ENCODE assay signal across 11 mouse cellular contexts in the genomic region with DNA sequence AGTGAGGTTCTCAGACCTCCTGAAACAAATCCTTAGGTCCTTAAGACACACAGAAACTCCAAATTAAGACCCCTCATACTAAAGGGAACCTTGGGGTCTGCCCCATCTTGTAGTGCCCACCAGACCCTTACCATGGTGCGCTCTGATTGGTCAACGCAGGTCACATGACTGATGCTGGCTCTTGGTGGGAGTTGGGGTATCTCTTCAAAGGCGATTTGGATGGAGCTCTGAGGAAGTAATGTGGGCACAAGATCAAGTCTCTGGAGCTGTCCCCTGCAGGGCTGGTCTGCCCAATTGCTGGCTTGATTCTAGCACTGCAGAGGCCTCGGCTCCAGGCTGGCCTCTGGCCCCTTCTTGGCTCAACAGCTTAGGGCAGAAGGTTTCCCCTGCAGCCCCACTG. TPM values are rescaled to one million over a fixed set of nuclear protein-coding genes. Genes with fewer than 3 reads are reported as not detected.
DNase-seq lines count a peak whose midpoint lies in the region; ATAC-seq and TF ChIP-seq lines count a peak whose summit lies in the region.
"Had no signal": no experiment of that assay in that cellular context is flagged by ENCODE, and none has a peak within 500 bp of the region (broad histone marks: within the 10 kb centered on the region; RNA-seq: fewer than 3 reads in every experiment).

No protein-coding gene starts in this region.

- no peaks in the 10 kb centered on the region for H3K9me3 ChIP-seq in hindbrain, embryonic 13.5 days
- H3K9me3 ChIP-seq in hindbrain, embryonic 12.5 days (replicated peaks), result no peaks in the 10 kb centered on the region
- H3K9me3 ChIP-seq in intestine, embryonic 15.5 days, result no peaks in the 10 kb centered on the region
- H3K9me3 ChIP-seq in midbrain, embryonic 13.5 days, result no peaks in the 10 kb centered on the region
- H3K9me3 ChIP-seq: stomach, embryonic 15.5 days had no signal

- peaks cover 23% of the 10 kb centered on the region for H3K4me1 ChIP-seq in cerebellum, adult 2 months (ENCODE audit: control insufficient read depth, insufficient read depth, low read length)
- peaks cover 47% of the 10 kb centered on the region for H3K4me1 ChIP-seq in hindbrain, embryonic 13.5 days (replicated peaks)
- peaks cover 31% of the 10 kb centered on the region for H3K4me1 ChIP-seq in hindbrain, embryonic 12.5 days
- H3K4me1 ChIP-seq in intestine, embryonic 15.5 days (replicated peaks), result peaks cover 25% of the 10 kb centered on the region
- H3K4me1 ChIP-seq in midbrain, embryonic 13.5 days (replicated peaks), result peaks cover 33% of the 10 kb centered on the region

- H3K27ac ChIP-seq in cerebellum, adult 2 months (ENCODE audit: insufficient read depth, low read length), result no peak overlapping the region
- H3K27ac ChIP-seq in hindbrain, embryonic 13.5 days, result no peak overlapping the region
- no peak overlapping the region for H3K27ac ChIP-seq in hindbrain, embryonic 12.5 days
- no peak overlapping the region for H3K27ac ChIP-seq in intestine, embryonic 15.5 days
- H3K27ac ChIP-seq in midbrain, embryonic 13.5 days, result no peak overlapping the region
- H3K27ac ChIP-seq: stomach, embryonic 15.5 days had no signal

- DNase-seq in cerebellum, adult 2 months, result no peak
- no peak for DNase-seq in cerebellum, adult 9-11 months
- no peak for DNase-seq in urinary bladder, adult 18-20 months (ENCODE audit: low spot score in 2 of 2)
- DNase-seq in kidney, adult 18-20 months, result no peak
- DNase-seq: kidney, adult 8-10 months; lung, postnatal 36 days had no signal

- H3K9ac ChIP-seq in hindbrain, embryonic 13.5 days, result peak overlapping the region; percentile 98; the same call in 1 of the 2 replicates
- H3K9ac ChIP-seq in hindbrain, embryonic 12.5 days, result no peak overlapping the region
- H3K9ac ChIP-seq in intestine, embryonic 15.5 days, result no peak overlapping the region
- H3K9ac ChIP-seq in midbrain, embryonic 13.5 days (replicated peaks), result peak overlapping the region; percentile 98; the same call in 1 of the 2 replicates
- H3K9ac ChIP-seq: stomach, embryonic 15.5 days had no signal

- H3K4me2 ChIP-seq in hindbrain, embryonic 13.5 days, result peak overlapping the region; percentile 94
- H3K4me2 ChIP-seq in hindbrain, embryonic 12.5 days (replicated peaks), result no peak overlapping the region
- H3K4me2 ChIP-seq in intestine, embryonic 15.5 days (replicated peaks), result peak overlapping the region; percentile 86; the same call in 1 of the 2 replicates
- peak overlapping the region; percentile 93 for H3K4me2 ChIP-seq in midbrain, embryonic 13.5 days (replicated peaks)

- peaks cover 50% of the 10 kb centered on the region for H3K36me3 ChIP-seq in hindbrain, embryonic 13.5 days
- peaks cover 44% of the 10 kb centered on the region for H3K36me3 ChIP-seq in hindbrain, embryonic 12.5 days
- peaks cover 24% of the 10 kb centered on the region for H3K36me3 ChIP-seq in intestine, embryonic 15.5 days
- peaks cover 42% of the 10 kb centered on the region for H3K36me3 ChIP-seq in midbrain, embryonic 13.5 days

- TF ChIP-seq POLR2A in cerebellum, adult 2 months (IDR thresholded peaks at IDR 0.05; ENCODE audit: borderline replicate concordance, insufficient read depth, low read length), result no peak

- no peak for TF ChIP-seq CTCF in cerebellum, adult 2 months (IDR thresholded peaks at IDR 0.05; ENCODE audit: borderline replicate concordance, insufficient read depth, low read depth, low read length)

- peak overlapping the region; percentile 11 for H3K4me3 ChIP-seq in cerebellum, adult 2 months (replicated peaks; ENCODE audit: insufficient read depth, low read depth, low read length)
- no peak overlapping the region for H3K4me3 ChIP-seq in hindbrain, embryonic 13.5 days
- no peak overlapping the region for H3K4me3 ChIP-seq in hindbrain, embryonic 12.5 days
- H3K4me3 ChIP-seq in intestine, embryonic 15.5 days (replicated peaks), result no peak overlapping the region
- 0 out of 2 replicates have a peak overlapping the region, but pooled peaks have one; percentile 98 for H3K4me3 ChIP-seq in midbrain, embryonic 13.5 days (replicated peaks)

- H3K27me3 ChIP-seq in cerebellum, adult 2 months (ENCODE audit: control insufficient read depth, insufficient read depth, low read length), result no peaks in the 10 kb centered on the region
- H3K27me3 ChIP-seq in hindbrain, embryonic 13.5 days, result no peaks in the 10 kb centered on the region
- no peaks in the 10 kb centered on the region for H3K27me3 ChIP-seq in hindbrain, embryonic 12.5 days
- no peaks in the 10 kb centered on the region for H3K27me3 ChIP-seq in intestine, embryonic 15.5 days (replicated peaks)
- no peaks in the 10 kb centered on the region for H3K27me3 ChIP-seq in midbrain, embryonic 13.5 days
- H3K27me3 ChIP-seq: stomach, embryonic 15.5 days had no signal

- 45% methylated on average over 4 of the region's 4 CpGs for WGBS in cerebellum, adult 2 months
- 73% methylated on average over 4 of the region's 4 CpGs for WGBS in hindbrain, embryonic 13.5 days
- 70% methylated on average over 4 of the region's 4 CpGs for WGBS in hindbrain, embryonic 12.5 days
- 71% methylated on average over 4 of the region's 4 CpGs for WGBS in intestine, embryonic 15.5 days
- WGBS in midbrain, embryonic 13.5 days, result 66% methylated on average over 4 of the region's 4 CpGs

- no peak for ATAC-seq in hindbrain, embryonic 13.5 days (ENCODE audit: low FRiP score)
- ATAC-seq in hindbrain, embryonic 12.5 days (ENCODE audit: low FRiP score), result no peak
- no peak for ATAC-seq in intestine, embryonic 15.5 days
- ATAC-seq in midbrain, embryonic 13.5 days, result no peak

RNA-seq across cellular contexts. Expression of gene C2cd2l, which starts 2.6 kb away (rescaled TPM):
- 112 and 113 TPM in 2 replicates for polyA plus RNA-seq in cerebellum, adult 2 months (2012; rRNA removed)
- polyA plus RNA-seq in hindbrain, embryonic 13.5 days (2015; fragmentation: Nextera tagmentation; extraction: Ambion mirVana), result 19.1 and 21.6 TPM in 2 replicates
- polyA plus RNA-seq in hindbrain, embryonic 12.5 days (2016; fragmentation: Nextera tagmentation; extraction: Ambion mirVana), result 20.2 and 22.2 TPM in 2 replicates
- 6.8 and 10.6 TPM in 2 replicates for polyA plus RNA-seq in intestine, embryonic 15.5 days (2015; fragmentation: Nextera tagmentation; extraction: Ambion mirVana)
- polyA plus RNA-seq in midbrain, embryonic 13.5 days (2015; fragmentation: Nextera tagmentation; extraction: Ambion mirVana), result 23.0 and 27.3 TPM in 2 replicates

RNA-seq across cellular contexts. Expression of gene Dpagt1, which starts 8.4 kb away (rescaled TPM):
- polyA plus RNA-seq in cerebellum, adult 2 months (2012; rRNA removed), result 23.5 and 23.6 TPM in 2 replicates
- 37.0 and 40.4 TPM in 2 replicates for polyA plus RNA-seq in hindbrain, embryonic 13.5 days (2015; fragmentation: Nextera tagmentation; extraction: Ambion mirVana)
- polyA plus RNA-seq in hindbrain, embryonic 12.5 days (2016; fragmentation: Nextera tagmentation; extraction: Ambion mirVana), result 37.3 and 41.3 TPM in 2 replicates
- polyA plus RNA-seq in intestine, embryonic 15.5 days (2015; fragmentation: Nextera tagmentation; extraction: Ambion mirVana), result 38.2 and 38.6 TPM in 2 replicates
- polyA plus RNA-seq in midbrain, embryonic 13.5 days (2015; fragmentation: Nextera tagmentation; extraction: Ambion mirVana), result 40.8 TPM in 2 replicates

RNA-seq across cellular contexts. Expression of gene Hinfp, which starts 12.0 kb away (rescaled TPM):
- polyA plus RNA-seq in cerebellum, adult 2 months (2012; rRNA removed), result 35.8 and 36.0 TPM in 2 replicates
- 31.4 and 36.6 TPM in 2 replicates for polyA plus RNA-seq in hindbrain, embryonic 13.5 days (2015; fragmentation: Nextera tagmentation; extraction: Ambion mirVana)
- polyA plus RNA-seq in hindbrain, embryonic 12.5 days (2016; fragmentation: Nextera tagmentation; extraction: Ambion mirVana), result 28.9 and 32.5 TPM in 2 replicates
- 19.9 and 21.2 TPM in 2 replicates for polyA plus RNA-seq in intestine, embryonic 15.5 days (2015; fragmentation: Nextera tagmentation; extraction: Ambion mirVana)
- 37.5 and 38.5 TPM in 2 replicates for polyA plus RNA-seq in midbrain, embryonic 13.5 days (2015; fragmentation: Nextera tagmentation; extraction: Ambion mirVana)

RNA-seq across cellular contexts. Expression of gene H2afx, which starts 17.0 kb away (rescaled TPM):
- polyA plus RNA-seq in cerebellum, adult 2 months (2012; rRNA removed), result 63.1 and 63.5 TPM in 2 replicates
- 145 and 151 TPM in 2 replicates for polyA plus RNA-seq in hindbrain, embryonic 13.5 days (2015; fragmentation: Nextera tagmentation; extraction: Ambion mirVana)
- polyA plus RNA-seq in hindbrain, embryonic 12.5 days (2016; fragmentation: Nextera tagmentation; extraction: Ambion mirVana), result 273 and 290 TPM in 2 replicates
- polyA plus RNA-seq in intestine, embryonic 15.5 days (2015; fragmentation: Nextera tagmentation; extraction: Ambion mirVana), result 280 and 298 TPM in 2 replicates
- 193 and 209 TPM in 2 replicates for polyA plus RNA-seq in midbrain, embryonic 13.5 days (2015; fragmentation: Nextera tagmentation; extraction: Ambion mirVana)

RNA-seq across cellular contexts. Expression of gene Hmbs, which starts 26.6 kb away (rescaled TPM):
- polyA plus RNA-seq in cerebellum, adult 2 months (2012; rRNA removed), result 32.2 and 35.4 TPM in 2 replicates
- 66.8 and 70.8 TPM in 2 replicates for polyA plus RNA-seq in hindbrain, embryonic 13.5 days (2015; fragmentation: Nextera tagmentation; extraction: Ambion mirVana)
- 99.4 and 103 TPM in 2 replicates for polyA plus RNA-seq in hindbrain, embryonic 12.5 days (2016; fragmentation: Nextera tagmentation; extraction: Ambion mirVana)
- polyA plus RNA-seq in intestine, embryonic 15.5 days (2015; fragmentation: Nextera tagmentation; extraction: Ambion mirVana), result 128 and 141 TPM in 2 replicates
- polyA plus RNA-seq in midbrain, embryonic 13.5 days (2015; fragmentation: Nextera tagmentation; extraction: Ambion mirVana), result 72.3 and 72.9 TPM in 2 replicates

Comparison
In these comparisons a context has a peak if more than half of its experiments do, and no peak if none do; other contexts are left out.
1. H3K9ac ChIP-seq: peak in hindbrain, embryonic 13.5 days (single experiment) and midbrain, embryonic 13.5 days (single experiment); none in hindbrain, embryonic 12.5 days (single experiment) and intestine, embryonic 15.5 days (single experiment).
2. H3K4me3 ChIP-seq: peak in cerebellum, adult 2 months (single experiment) and midbrain, embryonic 13.5 days (single experiment); none in hindbrain, embryonic 13.5 days (single experiment), hindbrain, embryonic 12.5 days (single experiment) and intestine, embryonic 15.5 days (single experiment).